Mouse (Mus musculus): ENCODE results near the gene Tlcd1. TPM values are rescaled to one million over a fixed set of nuclear protein-coding genes. Genes with fewer than 3 reads are reported as not detected.
A peak's percentile ranks its signal among the peaks of the same experiment; 100 is the strongest.
"Not testable (repeated sequence)": the region's sequence is repeated elsewhere in the genome, so short reads cannot be mapped to it uniquely, and the experiment has no call there.

Tlcd1 gene
- polyA plus RNA-seq, 1 experiment from 2014 or later, result 6.5 TPM

- Histone ChIP-seq H3K27me3 (replicated peaks; ENCODE audit: control insufficient read depth, insufficient read depth, low read length) (no peaks in the 10 kb centered on the region), H3K27ac (ENCODE audit: low read length) (no peak overlapping the region), H3K4me2 (ENCODE audit: low read length) (peak overlapping the region; percentile 68), H3K36me3 (ENCODE audit: control insufficient read depth, insufficient read depth) (peaks cover 19% of the 10 kb centered on the region), H3K9me3 (ENCODE audit: control insufficient read depth, low read length) (no peaks in the 10 kb centered on the region), H3K4me1 (replicated peaks; ENCODE audit: control insufficient read depth, insufficient read depth, low read length) (peaks cover 57% of the 10 kb centered on the region), H3K4me3 (replicated peaks; ENCODE audit: low read length) (peak overlapping the region; percentile 44), H3K9ac (replicated peaks; ENCODE audit: low read depth, low read length) (no peak overlapping the region; the same call in 1 of the 2 replicates)
- no peak for ATAC-seq
- WGBS, result 32% methylated on average over 8 of the region's 8 CpGs
These were observed 3.0 kb downstream of the Tlcd1 start for GRCm38 (mm10) chr11:78179438-78179999.

- 86% methylated on average over 6 of the region's 6 CpGs for WGBS
- ATAC-seq, result no peak
- no peak overlapping the region for H3K4me2 ChIP-seq (ENCODE audit: low read length)
- H3K27me3 ChIP-seq (replicated peaks; ENCODE audit: control insufficient read depth, insufficient read depth, low read length), result no peaks in the 10 kb centered on the region
- H3K9me3 ChIP-seq (ENCODE audit: control insufficient read depth, low read length), result no peaks in the 10 kb centered on the region
- peaks cover 19% of the 10 kb centered on the region for H3K36me3 ChIP-seq (ENCODE audit: control insufficient read depth, insufficient read depth)
- no peak overlapping the region for H3K9ac ChIP-seq (replicated peaks; ENCODE audit: low read depth, low read length)
- no peak overlapping the region for H3K27ac ChIP-seq (ENCODE audit: low read length)
- peaks cover 57% of the 10 kb centered on the region for H3K4me1 ChIP-seq (replicated peaks; ENCODE audit: control insufficient read depth, insufficient read depth, low read length)
- no peak overlapping the region for H3K4me3 ChIP-seq (replicated peaks; ENCODE audit: low read length)
These were observed 3.7 kb downstream of the Tlcd1 start for GRCm38 (mm10) chr11:78180081-78180761.

GRCm38 (mm10) chr11:78181830-78182357 is 5.4 kb downstream of the Tlcd1 start:
- WGBS, result 45% methylated on average over 2 of the region's 2 CpGs
- Histone ChIP-seq H3K4me3 (replicated peaks; ENCODE audit: low read length) (peak overlapping the region; percentile 88), H3K4me1 (replicated peaks; ENCODE audit: control insufficient read depth, insufficient read depth, low read length) (peaks cover 51% of the 10 kb centered on the region), H3K9ac (replicated peaks; ENCODE audit: low read depth, low read length) (no peak overlapping the region), H3K36me3 (ENCODE audit: control insufficient read depth, insufficient read depth) (peaks cover 19% of the 10 kb centered on the region), H3K27ac (ENCODE audit: low read length) (no peak overlapping the region), H3K9me3 (ENCODE audit: control insufficient read depth, low read length) (no peaks in the 10 kb centered on the region), H3K27me3 (replicated peaks; ENCODE audit: control insufficient read depth, insufficient read depth, low read length) (no peaks in the 10 kb centered on the region), H3K4me2 (ENCODE audit: low read length) (peak overlapping the region; percentile 59)
- ATAC-seq, result no peak

- peak overlapping the region; percentile 88 for H3K4me3 ChIP-seq (replicated peaks; ENCODE audit: low read length)
- no peak for ATAC-seq
- WGBS, result 8% methylated on average over 7 of the region's 7 CpGs
- H3K36me3 ChIP-seq (ENCODE audit: control insufficient read depth, insufficient read depth), result peaks cover 19% of the 10 kb centered on the region
- H3K9me3 ChIP-seq (ENCODE audit: control insufficient read depth, low read length), result no peaks in the 10 kb centered on the region
- peak overlapping the region; percentile 59 for H3K4me2 ChIP-seq (ENCODE audit: low read length)
- H3K27ac ChIP-seq (ENCODE audit: low read length), result no peak overlapping the region
- peaks cover 46% of the 10 kb centered on the region for H3K4me1 ChIP-seq (replicated peaks; ENCODE audit: control insufficient read depth, insufficient read depth, low read length)
- no peaks in the 10 kb centered on the region for H3K27me3 ChIP-seq (replicated peaks; ENCODE audit: control insufficient read depth, insufficient read depth, low read length)
- peak overlapping the region; percentile 96 for H3K9ac ChIP-seq (replicated peaks; ENCODE audit: low read depth, low read length)
These were observed 5.9 kb downstream of the Tlcd1 start for GRCm38 (mm10) chr11:78182450-78182849.

- peak within 1 kb of the TSS; percentile 96 for H3K9ac ChIP-seq (replicated peaks; ENCODE audit: low read depth, low read length)
- WGBS, result under 1% methylated on average over 38 of the region's 38 CpGs
- H3K4me1 ChIP-seq (replicated peaks; ENCODE audit: control insufficient read depth, insufficient read depth, low read length), result peaks cover 41% of the 10 kb centered on the region
- peak; percentile 96 for ATAC-seq
- peaks cover 19% of the 10 kb centered on the region for H3K36me3 ChIP-seq (ENCODE audit: control insufficient read depth, insufficient read depth)
- peak within 1 kb of the TSS; percentile 59 for H3K4me2 ChIP-seq (ENCODE audit: low read length)
- H3K27me3 ChIP-seq (replicated peaks; ENCODE audit: control insufficient read depth, insufficient read depth, low read length), result no peaks in the 10 kb centered on the region
- H3K4me3 ChIP-seq (replicated peaks; ENCODE audit: low read length), result peak within 1 kb of the TSS; percentile 88
- H3K9me3 ChIP-seq (ENCODE audit: control insufficient read depth, low read length), result no peaks in the 10 kb centered on the region
- H3K27ac ChIP-seq (ENCODE audit: low read length), result peak within 1 kb of the TSS; percentile 95
These were observed 6.7 kb downstream of the Tlcd1 start, which contains the start of gene Rpl23a for GRCm38 (mm10) chr11:78182961-78183844. Rpl23a (minus strand) TSS chr11:78183584.

GRCm38 (mm10) chr11:78183884-78184514 is 7.5 kb downstream of the Tlcd1 start:
- H3K4me2 ChIP-seq (ENCODE audit: low read length), result peak overlapping the region; percentile 34
- H3K9me3 ChIP-seq (ENCODE audit: control insufficient read depth, low read length), result no peaks in the 10 kb centered on the region
- peaks cover 33% of the 10 kb centered on the region for H3K4me1 ChIP-seq (replicated peaks; ENCODE audit: control insufficient read depth, insufficient read depth, low read length)
- H3K4me3 ChIP-seq (replicated peaks; ENCODE audit: low read length), result peak overlapping the region; percentile 88; the same call in 1 of the 2 replicates
- H3K27ac ChIP-seq (ENCODE audit: low read length), result no peak overlapping the region
- ATAC-seq, result peak; percentile 4; the same call in 1 of the 2 replicates
- peaks cover 19% of the 10 kb centered on the region for H3K36me3 ChIP-seq (ENCODE audit: control insufficient read depth, insufficient read depth)
- H3K9ac ChIP-seq (replicated peaks; ENCODE audit: low read depth, low read length), result 0 out of 2 replicates have a peak overlapping the region, but pooled peaks have one; percentile 1
- H3K27me3 ChIP-seq (replicated peaks; ENCODE audit: control insufficient read depth, insufficient read depth, low read length), result no peaks in the 10 kb centered on the region
- 54% methylated on average over 10 of the region's 10 CpGs for WGBS

- not testable (repeated sequence) for H3K27ac ChIP-seq (ENCODE audit: low read length); H3K9ac ChIP-seq (replicated peaks; ENCODE audit: low read depth, low read length); ATAC-seq; H3K27me3 ChIP-seq (replicated peaks; ENCODE audit: control insufficient read depth, insufficient read depth, low read length); H3K4me3 ChIP-seq (replicated peaks; ENCODE audit: low read length); H3K4me2 ChIP-seq (ENCODE audit: low read length); H3K9me3 ChIP-seq (ENCODE audit: control insufficient read depth, low read length)
- 94% methylated on average over 6 of the region's 6 CpGs for WGBS
- peaks cover 17% of the 10 kb centered on the region for H3K36me3 ChIP-seq (ENCODE audit: control insufficient read depth, insufficient read depth)
- H3K4me1 ChIP-seq (replicated peaks; ENCODE audit: control insufficient read depth, insufficient read depth, low read length), result peaks cover 31% of the 10 kb centered on the region
These were observed 8.2 kb downstream of the Tlcd1 start for GRCm38 (mm10) chr11:78184702-78185101.

GRCm38 (mm10) chr11:78188331-78189233 is 12.1 kb downstream of the Tlcd1 start, which contains the start of gene Rab34:
Rab34 (plus strand) TSS chr11:78188430.
- Histone ChIP-seq H3K4me2 (ENCODE audit: low read length) (peak within 1 kb of the TSS; percentile 60), H3K9ac (replicated peaks; ENCODE audit: low read depth, low read length) (peak within 1 kb of the TSS; percentile 92), H3K27me3 (replicated peaks; ENCODE audit: control insufficient read depth, insufficient read depth, low read length) (no peaks in the 10 kb centered on the region), H3K27ac (ENCODE audit: low read length) (peak within 1 kb of the TSS; percentile 94), H3K4me3 (replicated peaks; ENCODE audit: low read length) (peak within 1 kb of the TSS; percentile 74), H3K4me1 (replicated peaks; ENCODE audit: control insufficient read depth, insufficient read depth, low read length) (peaks cover 20% of the 10 kb centered on the region), H3K9me3 (ENCODE audit: control insufficient read depth, low read length) (no peaks in the 10 kb centered on the region), H3K36me3 (ENCODE audit: control insufficient read depth, insufficient read depth) (peaks cover 14% of the 10 kb centered on the region; the same call in 1 of the 2 replicates)
- under 1% methylated on average over 75 of the region's 80 CpGs for WGBS
- ATAC-seq, result peak; percentile 84

All from forebrain, embryonic 16.5 days (tissue).